Mouse (Mus musculus): ENCODE results near the gene Csnk2b. TPM values are rescaled to one million over a fixed set of nuclear protein-coding genes. Genes with fewer than 3 reads are reported as not detected.

The Csnk2b gene
- polyA plus RNA-seq, 1 experiment from 2014 or later, result 190 TPM

- Histone ChIP-seq H3K4me3 (no peak overlapping the region), H3K9ac (no peak overlapping the region), H3K27me3 (replicated peaks) (0 out of 2 replicates have a peak, but pooled peaks cover 9% of the 10 kb centered on the region), H3K27ac (ENCODE audit: poor library complexity, severe bottlenecking) (no peak overlapping the region), H3K9me3 (replicated peaks) (no peaks in the 10 kb centered on the region), H3K4me2 (no peak overlapping the region), H3K36me3 (no peaks in the 10 kb centered on the region), H3K4me1 (replicated peaks) (peaks cover 23% of the 10 kb centered on the region)
- ATAC-seq (ENCODE audit: insufficient number of reproducible peaks, low FRiP score), result no peak
- 45% methylated on average over 3 of the region's 3 CpGs for WGBS
These were observed 37.8 kb downstream of the Csnk2b start for GRCm38 (mm10) chr17:35083929-35084497.

DNA sequence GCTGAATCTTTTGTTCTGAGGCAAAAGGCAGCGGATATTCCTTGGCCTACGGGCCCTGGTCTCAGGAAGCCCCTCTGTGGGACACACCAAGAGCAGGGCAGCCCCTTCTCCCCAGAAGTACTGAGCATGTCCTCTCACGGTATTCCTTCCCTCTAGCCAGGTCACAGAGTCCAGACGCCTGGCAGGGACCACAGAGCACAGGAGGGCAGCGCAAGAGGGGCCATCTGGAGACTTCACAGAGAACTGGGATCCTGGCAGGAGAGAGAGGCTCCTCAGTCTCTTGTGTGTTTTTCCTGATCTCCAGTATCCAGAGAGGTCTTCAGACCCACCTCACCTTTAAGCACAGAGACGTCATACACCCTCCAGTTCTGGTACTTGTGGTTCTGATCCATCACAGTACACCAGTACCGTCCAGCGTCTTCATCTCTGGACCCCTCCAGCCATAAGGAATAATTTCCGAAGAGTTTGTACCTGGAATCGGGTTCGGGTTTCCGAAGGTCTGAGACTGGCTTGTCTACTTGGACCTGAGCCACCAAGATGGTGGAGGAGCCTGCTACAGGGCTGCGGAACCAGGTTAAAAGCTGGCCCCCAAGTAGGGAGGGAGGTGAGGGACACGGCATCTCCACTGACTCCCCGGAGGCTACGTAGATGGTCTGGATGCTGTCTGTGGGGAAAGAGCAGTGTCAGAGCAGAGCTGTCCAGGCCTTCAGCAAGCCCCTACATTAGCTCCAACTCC is 38.8 kb downstream of the Csnk2b start:
- H3K4me1 ChIP-seq (replicated peaks), result peaks cover 26% of the 10 kb centered on the region
- no peaks in the 10 kb centered on the region for H3K9me3 ChIP-seq (replicated peaks)
- ATAC-seq (ENCODE audit: insufficient number of reproducible peaks, low FRiP score), result no peak
- H3K4me3 ChIP-seq, result no peak overlapping the region
- no peak overlapping the region for H3K4me2 ChIP-seq
- no peak overlapping the region for H3K27ac ChIP-seq (ENCODE audit: poor library complexity, severe bottlenecking)
- H3K36me3 ChIP-seq, result no peaks in the 10 kb centered on the region
- WGBS, result 77% methylated on average over 16 of the region's 16 CpGs
- no peak overlapping the region for H3K9ac ChIP-seq
- H3K27me3 ChIP-seq (replicated peaks), result 0 out of 2 replicates have a peak, but pooled peaks cover 9% of the 10 kb centered on the region

- Histone ChIP-seq H3K27me3 (replicated peaks) (0 out of 2 replicates have a peak, but pooled peaks cover 9% of the 10 kb centered on the region), H3K4me3 (no peak overlapping the region), H3K4me1 (replicated peaks) (peaks cover 41% of the 10 kb centered on the region), H3K9me3 (replicated peaks) (no peaks in the 10 kb centered on the region), H3K4me2 (no peak overlapping the region), H3K9ac (no peak overlapping the region), H3K27ac (ENCODE audit: poor library complexity, severe bottlenecking) (no peak overlapping the region), H3K36me3 (no peaks in the 10 kb centered on the region)
- 81% methylated on average over 4 of the region's 4 CpGs for WGBS
- ATAC-seq (ENCODE audit: insufficient number of reproducible peaks, low FRiP score), result no peak
These were observed 41.1 kb downstream of the Csnk2b start for GRCm38 (mm10) chr17:35080710-35081109.

DNA sequence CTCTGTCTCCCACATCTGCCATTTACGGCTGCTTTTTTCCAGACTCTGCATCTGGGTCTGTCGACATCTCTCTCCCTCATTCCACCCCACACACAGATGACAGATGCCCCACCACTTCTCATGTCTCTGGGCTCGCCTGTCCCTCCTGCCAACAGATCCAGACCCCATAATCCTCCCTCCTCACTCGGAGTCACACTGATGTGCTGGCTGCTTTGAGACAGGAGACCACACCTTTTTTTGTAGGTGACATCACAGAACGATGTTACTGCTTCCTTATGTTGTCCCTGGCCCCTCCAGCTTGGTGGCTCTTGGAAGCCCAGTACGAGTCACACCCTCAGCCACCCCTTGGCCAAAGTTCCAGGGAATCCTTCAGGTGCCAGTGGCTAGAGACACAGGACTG is 41.6 kb downstream of the Csnk2b start:
- 0 out of 2 replicates have a peak, but pooled peaks cover 9% of the 10 kb centered on the region for H3K27me3 ChIP-seq (replicated peaks)
- WGBS, result 24% methylated on average over 6 of the region's 6 CpGs
- no peak overlapping the region for H3K27ac ChIP-seq (ENCODE audit: poor library complexity, severe bottlenecking)
- no peaks in the 10 kb centered on the region for H3K9me3 ChIP-seq (replicated peaks)
- H3K4me2 ChIP-seq, result peak overlapping the region; percentile 50
- ATAC-seq (ENCODE audit: insufficient number of reproducible peaks, low FRiP score), result no peak
- peak overlapping the region; percentile 42; the same call in 1 of the 2 replicates for H3K9ac ChIP-seq
- H3K4me3 ChIP-seq, result no peak overlapping the region
- H3K36me3 ChIP-seq, result no peaks in the 10 kb centered on the region
- H3K4me1 ChIP-seq (replicated peaks), result peaks cover 37% of the 10 kb centered on the region

DNA sequence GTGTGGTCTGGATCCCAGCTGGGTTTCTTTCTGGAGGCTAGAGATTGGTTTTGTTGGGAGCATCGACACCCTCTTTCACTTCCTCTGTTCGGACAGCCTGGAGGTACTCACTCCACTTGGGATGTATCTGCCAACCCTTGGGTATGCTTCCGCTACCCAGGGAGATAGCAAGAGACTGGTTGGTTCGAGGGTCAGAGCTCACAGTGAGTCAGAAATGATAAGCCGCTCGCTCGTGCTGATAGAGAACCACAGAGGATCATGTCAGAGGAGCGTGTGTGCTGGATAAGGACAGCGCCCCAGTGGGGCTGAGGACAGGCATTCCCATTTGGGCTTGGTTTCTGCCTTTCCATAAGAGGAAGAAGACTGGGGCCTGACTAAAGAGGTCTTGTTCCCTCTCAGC is 42.1 kb downstream of the Csnk2b start:
- no peaks in the 10 kb centered on the region for H3K36me3 ChIP-seq
- peak overlapping the region; percentile 42; the same call in 1 of the 2 replicates for H3K9ac ChIP-seq
- 0 out of 2 replicates have a peak overlapping the region, but pooled peaks have one; percentile 14 for H3K27ac ChIP-seq (ENCODE audit: poor library complexity, severe bottlenecking)
- ATAC-seq (ENCODE audit: insufficient number of reproducible peaks, low FRiP score), result peak; percentile 38; the same call in 1 of the 2 replicates
- 0 out of 2 replicates have a peak overlapping the region, but pooled peaks have one; percentile 3 for H3K4me3 ChIP-seq
- 0 out of 2 replicates have a peak, but pooled peaks cover 9% of the 10 kb centered on the region for H3K27me3 ChIP-seq (replicated peaks)
- peaks cover 36% of the 10 kb centered on the region for H3K4me1 ChIP-seq (replicated peaks)
- no peaks in the 10 kb centered on the region for H3K9me3 ChIP-seq (replicated peaks)
- peak overlapping the region; percentile 50 for H3K4me2 ChIP-seq
- 6% methylated on average over 9 of the region's 9 CpGs for WGBS

- Histone ChIP-seq H3K4me2 (peak within 1 kb of the TSS; percentile 63), H3K27me3 (replicated peaks) (0 out of 2 replicates have a peak, but pooled peaks cover 9% of the 10 kb centered on the region), H3K4me1 (replicated peaks) (peaks cover 36% of the 10 kb centered on the region), H3K36me3 (no peaks in the 10 kb centered on the region), H3K9ac (peak within 1 kb of the TSS; percentile 60), H3K4me3 (peak within 1 kb of the TSS; percentile 29), H3K27ac (ENCODE audit: poor library complexity, severe bottlenecking) (0 out of 2 replicates have a peak within 1 kb of the TSS, but pooled peaks have one; percentile 5), H3K9me3 (replicated peaks) (no peaks in the 10 kb centered on the region)
- no peak; the same call in 1 of the 2 replicates for ATAC-seq (ENCODE audit: insufficient number of reproducible peaks, low FRiP score)
- 10% methylated on average over 14 of the region's 14 CpGs for WGBS
These were observed 44.0 kb downstream of the Csnk2b start, which contains the start of gene Ly6g6d for GRCm38 (mm10) chr17:35077786-35078233. Gene Ly6g6d, minus strand, starts transcription at chr17:35078065.

DNA sequence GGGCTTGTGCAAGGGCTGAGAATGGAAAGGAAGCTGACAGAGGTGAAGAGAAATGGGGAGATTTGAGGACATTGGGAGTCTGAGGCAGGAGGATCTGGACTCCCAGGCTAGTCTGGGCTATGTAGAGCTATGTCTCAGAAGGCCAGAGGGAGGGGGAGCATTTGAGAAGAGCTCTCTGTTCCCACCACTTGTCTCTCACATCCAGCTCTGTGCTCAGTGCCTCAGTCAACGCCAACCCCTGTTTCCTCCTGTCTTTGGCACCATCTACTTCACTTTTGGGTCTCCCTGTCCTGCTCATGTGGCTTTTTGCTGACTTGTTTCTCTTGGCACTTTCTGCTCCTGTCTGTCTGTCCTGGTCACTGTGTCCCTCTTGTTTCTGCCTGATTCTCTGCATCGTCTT is 44.6 kb downstream of the Csnk2b start:
- 0 out of 2 replicates have a peak, but pooled peaks have one; percentile 36 for ATAC-seq (ENCODE audit: insufficient number of reproducible peaks, low FRiP score)
- H3K27ac ChIP-seq (ENCODE audit: poor library complexity, severe bottlenecking), result 0 out of 2 replicates have a peak overlapping the region, but pooled peaks have one; percentile 5
- H3K4me2 ChIP-seq, result peak overlapping the region; percentile 63
- H3K4me3 ChIP-seq, result peak overlapping the region; percentile 29
- 35% methylated on average over 2 of the region's 2 CpGs for WGBS
- H3K27me3 ChIP-seq (replicated peaks), result 0 out of 2 replicates have a peak, but pooled peaks cover 9% of the 10 kb centered on the region
- H3K36me3 ChIP-seq, result no peaks in the 10 kb centered on the region
- peaks cover 36% of the 10 kb centered on the region for H3K4me1 ChIP-seq (replicated peaks)
- no peaks in the 10 kb centered on the region for H3K9me3 ChIP-seq (replicated peaks)
- peak overlapping the region; percentile 60 for H3K9ac ChIP-seq

DNA sequence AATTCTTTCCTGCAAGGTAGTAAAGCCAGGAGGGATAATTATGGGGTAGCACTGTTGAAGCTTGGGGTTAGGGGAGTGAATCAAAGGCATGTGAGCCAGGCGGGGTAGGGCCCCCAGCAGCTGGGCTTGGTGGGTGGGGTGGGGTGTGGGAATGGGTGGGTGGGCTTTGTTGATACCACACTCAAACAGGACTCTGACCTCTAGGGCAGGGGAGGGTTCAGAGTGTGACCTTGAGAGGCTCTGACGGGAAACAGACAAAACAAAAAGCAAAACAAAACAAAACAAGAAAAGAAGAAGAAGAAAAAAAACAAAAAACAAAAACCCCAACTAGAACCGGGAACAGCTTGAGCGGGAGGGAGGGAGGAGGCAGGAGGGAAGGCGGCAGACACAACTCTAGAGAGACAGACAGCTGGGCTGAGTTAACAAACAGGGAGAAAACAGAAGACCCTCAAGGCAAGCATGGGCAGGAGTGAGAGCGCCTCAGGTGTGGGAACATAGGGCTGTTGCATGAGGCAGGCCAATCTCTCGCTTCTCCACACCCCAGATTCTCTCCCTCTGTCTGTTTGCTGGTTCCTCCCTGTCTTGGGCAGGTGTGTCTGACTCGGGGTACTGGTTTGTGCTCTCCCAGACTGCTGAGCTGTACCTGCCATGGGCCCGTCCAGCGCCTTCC is 45.2 kb downstream of the Csnk2b start, which contains the start of gene Ly6g6e:
TSS of gene Ly6g6e (plus strand) at position 396 of the 670 bp plus-strand sequence.
- ATAC-seq (ENCODE audit: insufficient number of reproducible peaks, low FRiP score), result no peak; the same call in 1 of the 2 replicates
- Histone ChIP-seq H3K4me2 (peak within 1 kb of the TSS; percentile 63), H3K27me3 (replicated peaks) (0 out of 2 replicates have a peak, but pooled peaks cover 6% of the 10 kb centered on the region), H3K4me1 (replicated peaks) (peaks cover 36% of the 10 kb centered on the region), H3K9me3 (replicated peaks) (no peaks in the 10 kb centered on the region), H3K36me3 (no peaks in the 10 kb centered on the region), H3K4me3 (peak within 1 kb of the TSS; percentile 29), H3K9ac (peak within 1 kb of the TSS; percentile 60), H3K27ac (ENCODE audit: poor library complexity, severe bottlenecking) (0 out of 2 replicates have a peak within 1 kb of the TSS, but pooled peaks have one; percentile 5)
- WGBS, result 34% methylated on average over 10 of the region's 10 CpGs

DNA sequence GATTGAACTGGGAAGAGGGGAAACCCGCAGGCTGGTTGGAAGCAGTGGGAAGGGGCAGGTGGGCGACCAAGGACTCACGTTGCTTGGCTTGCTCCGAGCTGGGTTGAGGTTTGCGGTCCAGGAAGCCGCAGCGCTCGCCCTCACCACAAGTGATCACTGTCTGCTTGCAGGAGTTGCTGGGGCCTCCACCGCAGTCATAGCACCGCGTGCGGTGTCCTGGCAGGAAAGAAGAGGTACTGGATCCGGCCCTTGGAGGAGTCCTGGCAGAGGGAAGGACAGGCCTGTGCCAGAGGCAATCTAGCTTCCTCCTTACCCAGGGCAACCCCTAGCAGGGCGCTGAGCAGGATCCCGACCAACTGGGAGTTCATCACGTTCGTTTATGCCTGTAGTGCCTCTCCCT is 47.8 kb downstream of the Csnk2b start:
- H3K4me2 ChIP-seq, result no peak overlapping the region
- H3K4me3 ChIP-seq, result no peak overlapping the region
- H3K27me3 ChIP-seq (replicated peaks), result 0 out of 2 replicates have a peak, but pooled peaks cover 7% of the 10 kb centered on the region
- no peak for ATAC-seq (ENCODE audit: insufficient number of reproducible peaks, low FRiP score)
- H3K9ac ChIP-seq, result no peak overlapping the region
- H3K36me3 ChIP-seq, result no peaks in the 10 kb centered on the region
- WGBS, result 55% methylated on average over 17 of the region's 17 CpGs
- no peak overlapping the region for H3K27ac ChIP-seq (ENCODE audit: poor library complexity, severe bottlenecking)
- peaks cover 19% of the 10 kb centered on the region for H3K4me1 ChIP-seq (replicated peaks)
- no peaks in the 10 kb centered on the region for H3K9me3 ChIP-seq (replicated peaks)

DNA sequence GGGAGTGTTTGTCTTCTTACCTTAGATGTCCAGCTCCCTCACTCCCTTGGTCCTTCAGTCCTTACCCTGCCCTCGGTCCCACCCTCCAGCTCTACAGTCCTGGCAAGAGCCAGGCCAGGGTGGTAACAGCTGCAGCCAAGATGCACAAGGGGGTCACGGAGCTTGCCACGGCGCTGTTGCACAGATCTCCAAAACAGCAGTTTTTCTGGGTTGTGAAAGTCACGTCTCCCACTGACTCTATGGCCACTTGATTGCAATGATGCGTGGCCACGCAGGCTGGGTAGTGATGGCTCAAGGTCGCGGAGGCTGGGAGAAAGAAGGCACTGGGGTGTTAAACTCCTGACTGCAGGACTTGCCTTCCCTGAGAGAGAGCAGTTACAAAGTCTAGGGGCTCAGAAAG is 50.4 kb downstream of the Csnk2b start:
- 0 out of 2 replicates have a peak, but pooled peaks cover under 1% of the 10 kb centered on the region for H3K4me1 ChIP-seq (replicated peaks)
- no peak overlapping the region for H3K4me3 ChIP-seq
- no peak for ATAC-seq (ENCODE audit: insufficient number of reproducible peaks, low FRiP score)
- no peak overlapping the region for H3K27ac ChIP-seq (ENCODE audit: poor library complexity, severe bottlenecking)
- no peaks in the 10 kb centered on the region for H3K36me3 ChIP-seq
- no peak overlapping the region for H3K9ac ChIP-seq
- H3K4me2 ChIP-seq, result no peak overlapping the region
- H3K9me3 ChIP-seq (replicated peaks), result no peaks in the 10 kb centered on the region
- peaks cover 30% of the 10 kb centered on the region for H3K27me3 ChIP-seq (replicated peaks)
- WGBS, result 80% methylated on average over 9 of the region's 9 CpGs

All from heart, embryonic 12.5 days (tissue).